Mouse (Mus musculus) myocyte (in vitro differentiated cells): ENCODE measurements around the gene Batf3. TPM values are rescaled to one million over a fixed set of nuclear protein-coding genes. Genes with fewer than 3 reads are reported as not detected.

Experiments
- H3K27me3 ChIP-seq: one replicate; pipeline ENCODE4 v1.6.1; 2011; ENCODE audit not compliant: control insufficient read depth, insufficient read depth, insufficient read length
- H3K36me3 ChIP-seq: one replicate; pipeline ENCODE4 v1.6.1; 2011; ENCODE audit not compliant: control insufficient read depth, insufficient read depth
- H3K4me2 ChIP-seq: one replicate; pipeline ENCODE4 v1.6.1; 2011; ENCODE audit warnings: low read depth, control low read depth
- H3K4me3 ChIP-seq: one replicate; pipeline ENCODE4 v1.5.1; 2011; ENCODE audit warnings: mild to moderate bottlenecking, control low read depth, moderate library complexity
- H3K79me2 ChIP-seq: one replicate; pipeline ENCODE4 v1.6.1; 2011; ENCODE audit not compliant: control insufficient read depth, insufficient read depth
- H3ac ChIP-seq: one replicate; pipeline ENCODE4 v1.6.1; 2011; ENCODE audit not compliant: control insufficient read depth, insufficient read length
- CEBPB ChIP-seq: IDR thresholded peaks from 2 replicates; pipeline ENCODE4 v1.6.1; 2011; ENCODE audit warnings: mild to moderate bottlenecking, moderate library complexity; ENCODE audit not compliant: poor library complexity, insufficient read depth, severe bottlenecking
- E2F4 ChIP-seq: IDR thresholded peaks from one replicate; pipeline ENCODE4 v1.6.1; 2011; ENCODE audit warnings: mild to moderate bottlenecking, control low read depth, moderate library complexity; ENCODE audit not compliant: insufficient read depth
- MAX ChIP-seq: IDR thresholded peaks from one replicate; pipeline ENCODE4 v1.6.1; 2011; ENCODE audit warnings: low read depth, mild to moderate bottlenecking, control low read depth
- MYOD1 ChIP-seq, 3 experiments: IDR thresholded peaks; one replicate each; pipeline ENCODE4 v1.6.1; 2011; ENCODE audit warnings: control low read depth in 2 of 3, low read depth in 2 of 3, mild to moderate bottlenecking in 2 of 3, moderate library complexity in 1 of 3; ENCODE audit not compliant: insufficient read length in 2 of 3, control insufficient read depth in 1 of 3
- MYOG ChIP-seq, 3 experiments: IDR thresholded peaks; one replicate each; pipeline ENCODE4 v1.6.1; 2011; ENCODE audit warnings: control low read depth in 2 of 3, low read depth in 2 of 3, mild to moderate bottlenecking in 2 of 3; ENCODE audit not compliant: insufficient read length in 2 of 3, control insufficient read depth in 1 of 3, insufficient read depth in 1 of 3
- POLR2A ChIP-seq: IDR thresholded peaks from one replicate; pipeline ENCODE4 v1.6.1; 2011; ENCODE audit warnings: low read depth, mild to moderate bottlenecking, control low read depth, moderate library complexity; ENCODE audit not compliant: insufficient read length
- POLR2AphosphoS2 ChIP-seq: IDR thresholded peaks from one replicate; pipeline ENCODE4 v1.6.1; 2011; ENCODE audit warnings: low read depth, control low read depth; ENCODE audit not compliant: insufficient read length
- REST ChIP-seq: IDR thresholded peaks from one replicate; pipeline ENCODE4 v1.6.1; 2011; ENCODE audit warnings: mild to moderate bottlenecking, control low read depth, moderate library complexity; ENCODE audit not compliant: insufficient read depth, insufficient read length
- SRF ChIP-seq: IDR thresholded peaks from one replicate; pipeline ENCODE4 v1.6.1; 2011; ENCODE audit warnings: low read depth; ENCODE audit not compliant: control insufficient read depth, insufficient read length
- TCF12 ChIP-seq: IDR thresholded peaks from one replicate; pipeline ENCODE4 v1.6.1; 2011; ENCODE audit warnings: mild to moderate bottlenecking, control low read depth; ENCODE audit not compliant: poor library complexity, insufficient read depth, severe bottlenecking
- TCF3 ChIP-seq: IDR thresholded peaks from one replicate; pipeline ENCODE4 v1.6.1; 2011; ENCODE audit warnings: low read depth, control low read depth; ENCODE audit not compliant: insufficient read length
- USF1 ChIP-seq: IDR thresholded peaks from one replicate; pipeline ENCODE4 v1.6.1; 2011; ENCODE audit warnings: low read depth, mild to moderate bottlenecking, control low read depth, moderate library complexity
- polyA plus RNA-seq: library from polyadenylated mRNA; unstranded; fragments of >200 nt; fragmentation: generic; extraction: Trizol; gene quantifications from one replicate; pipeline ENCODE4 v1.2.1, GENCODE M21; 2012; ENCODE audit warnings: missing spikeins

The Batf3 gene
- polyA plus RNA-seq, 1 experiment: 0.07 TPM

GRCm38 (mm10) chr1:191099772-191100291, 2.2 kb downstream of the Batf3 start:
- TF ChIP-seq POLR2AphosphoS2: no peak
- TF ChIP-seq MYOD1 (IDR thresholded peaks at IDR 0.05; ENCODE audit: control insufficient read depth in 1 of 3, insufficient read length in 2 of 3, low read depth in 2 of 3): no peak
- no peak for TF ChIP-seq MAX
- Histone ChIP-seq H3K36me3 (no peaks in the 10 kb centered on the region), H3K27me3 (peaks cover 9% of the 10 kb centered on the region), H3K4me2 (no peak overlapping the region), H3ac (no peak overlapping the region), H3K79me2 (no peaks in the 10 kb centered on the region), H3K4me3 (no peak overlapping the region)

GRCm38 (mm10) chr1:191102730-191103370, 5.2 kb downstream of the Batf3 start:
- H3K4me3 ChIP-seq: no peak overlapping the region
- H3ac ChIP-seq: no peak overlapping the region
- TF ChIP-seq MYOG (IDR thresholded peaks at IDR 0.05; ENCODE audit: control insufficient read depth in 1 of 3, insufficient read depth in 1 of 3, insufficient read length in 2 of 3, low read depth in 2 of 3) (no peak), POLR2AphosphoS2 (no peak), MAX (no peak), REST (no peak), CEBPB (no peak), TCF3 (no peak), POLR2A (no peak), E2F4 (no peak), SRF (no peak), TCF12 (no peak), USF1 (no peak), MYOD1 (IDR thresholded peaks at IDR 0.05; ENCODE audit: control insufficient read depth in 1 of 3, insufficient read length in 2 of 3, low read depth in 2 of 3) (no peak)
- no peaks in the 10 kb centered on the region for H3K79me2 ChIP-seq
- peaks cover 9% of the 10 kb centered on the region for H3K27me3 ChIP-seq
- H3K4me2 ChIP-seq: no peak overlapping the region
- no peaks in the 10 kb centered on the region for H3K36me3 ChIP-seq

GRCm38 (mm10) chr1:191105246-191105645, 7.6 kb downstream of the Batf3 start:
- Histone ChIP-seq H3K4me2 (no peak overlapping the region), H3K4me3 (no peak overlapping the region)

DNA sequence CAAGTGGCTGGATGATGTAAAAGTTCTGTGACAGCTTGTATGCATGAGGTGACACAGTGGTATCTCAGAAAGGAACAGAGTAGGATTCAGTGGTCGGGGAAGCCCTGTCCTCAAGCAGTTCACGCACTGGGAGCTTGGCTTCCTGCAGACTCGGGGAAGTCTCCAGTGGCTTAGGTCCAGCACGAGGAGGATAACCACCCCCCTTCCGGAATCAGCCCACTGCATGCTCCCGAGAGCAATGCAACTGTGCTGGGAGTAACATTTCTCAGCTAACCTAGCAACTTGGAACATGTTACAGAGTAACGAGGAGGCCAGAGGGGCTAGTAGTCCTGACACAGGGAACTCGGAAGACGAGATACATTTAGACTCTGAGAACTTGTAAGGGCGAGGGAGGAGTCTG, 9.7 kb downstream of the Batf3 start:
- H3ac ChIP-seq: no peak overlapping the region
- no peaks in the 10 kb centered on the region for H3K79me2 ChIP-seq
- H3K4me2 ChIP-seq: no peak overlapping the region
- TF ChIP-seq USF1: no peak
- TF ChIP-seq MYOD1 (IDR thresholded peaks at IDR 0.05; ENCODE audit: control insufficient read depth in 1 of 3, insufficient read length in 2 of 3, low read depth in 2 of 3): no peak
- no peak for TF ChIP-seq TCF3
- TF ChIP-seq MYOG (IDR thresholded peaks at IDR 0.05; ENCODE audit: control insufficient read depth in 1 of 3, insufficient read depth in 1 of 3, insufficient read length in 2 of 3, low read depth in 2 of 3): no peak
- TF ChIP-seq TCF12: no peak
- TF ChIP-seq E2F4: no peak
- no peak for TF ChIP-seq SRF
- no peak for TF ChIP-seq MAX
- TF ChIP-seq POLR2AphosphoS2: no peak
- TF ChIP-seq REST: no peak
- TF ChIP-seq POLR2A: no peak
- no peak for TF ChIP-seq CEBPB
- no peaks in the 10 kb centered on the region for H3K36me3 ChIP-seq
- H3K27me3 ChIP-seq: no peaks in the 10 kb centered on the region
- H3K4me3 ChIP-seq: no peak overlapping the region

More at GRCm38 (mm10) chr1:191105246-191105645, 7.6 kb downstream of the Batf3 start:
- Histone ChIP-seq H3K36me3 (no peaks in the 10 kb centered on the region), H3K79me2 (no peaks in the 10 kb centered on the region), H3ac (no peak overlapping the region), H3K27me3 (no peaks in the 10 kb centered on the region)
- TF ChIP-seq MAX (no peak), CEBPB (no peak), TCF3 (no peak), MYOD1 (IDR thresholded peaks at IDR 0.05; ENCODE audit: control insufficient read depth in 1 of 3, insufficient read length in 2 of 3, low read depth in 2 of 3) (no peak), POLR2A (no peak), TCF12 (no peak), REST (no peak)

GRCm38 (mm10) chr1:191109907-191110306, 12.3 kb downstream of the Batf3 start:
- Histone ChIP-seq H3K27me3 (no peaks in the 10 kb centered on the region), H3K36me3 (no peaks in the 10 kb centered on the region), H3K4me3 (no peak overlapping the region), H3K79me2 (no peaks in the 10 kb centered on the region), H3K4me2 (no peak overlapping the region), H3ac (no peak overlapping the region)
- TF ChIP-seq POLR2A: no peak
- no peak for TF ChIP-seq MYOG (IDR thresholded peaks at IDR 0.05; ENCODE audit: control insufficient read depth in 1 of 3, insufficient read depth in 1 of 3, insufficient read length in 2 of 3, low read depth in 2 of 3)
- TF ChIP-seq E2F4: no peak
- no peak for TF ChIP-seq MYOD1 (IDR thresholded peaks at IDR 0.05; ENCODE audit: control insufficient read depth in 1 of 3, insufficient read length in 2 of 3, low read depth in 2 of 3)
- TF ChIP-seq USF1: no peak
- no peak for TF ChIP-seq REST
- no peak for TF ChIP-seq CEBPB
- TF ChIP-seq TCF12: no peak
- TF ChIP-seq SRF: no peak
- no peak for TF ChIP-seq TCF3
- no peak for TF ChIP-seq POLR2AphosphoS2
- no peak for TF ChIP-seq MAX
